In the genomic region with DNA sequence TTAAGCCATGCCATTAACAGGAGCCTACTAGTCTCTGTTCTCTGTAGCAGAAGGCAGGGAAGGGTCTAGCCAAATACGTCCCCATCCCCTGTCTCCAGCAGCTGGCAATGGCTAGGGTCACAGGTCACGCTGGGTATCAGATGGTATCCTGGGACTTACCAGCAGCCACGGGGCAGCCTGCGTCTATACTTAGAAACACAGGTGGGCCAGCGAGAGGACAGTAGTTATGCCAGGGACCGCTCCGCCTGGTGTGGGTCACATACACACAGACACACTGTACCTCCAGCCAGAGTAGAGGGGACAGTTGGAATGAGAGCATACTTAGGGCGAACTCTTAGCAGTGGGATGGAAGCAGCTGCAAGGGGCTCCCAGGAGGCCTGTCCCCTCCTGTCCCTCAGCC, we compare ENCODE assay signal across 11 mouse cellular contexts.
DNase-seq lines count a peak whose midpoint lies in the region; ATAC-seq and TF ChIP-seq lines count a peak whose summit lies in the region.
"Had no signal": no experiment of that assay in that cellular context is flagged by ENCODE, and none has a peak within 500 bp of the region (broad histone marks: within the 10 kb centered on the region; RNA-seq: fewer than 3 reads in every experiment).

No protein-coding gene starts in this region.

- 67% methylated on average over 8 of the region's 8 CpGs for WGBS in heart, embryonic 15.5 days
- WGBS in midbrain, embryonic 13.5 days, result 84% methylated on average over 8 of the region's 8 CpGs
- 88% methylated on average over 8 of the region's 8 CpGs for WGBS in midbrain, postnatal 0 days
- WGBS in intestine, embryonic 16.5 days, result 82% methylated on average over 8 of the region's 8 CpGs
- 77% methylated on average over 8 of the region's 8 CpGs for WGBS in stomach, embryonic 15.5 days

- H3K9me3 ChIP-seq in heart, embryonic 15.5 days (replicated peaks), result no peaks in the 10 kb centered on the region
- no peaks in the 10 kb centered on the region for H3K9me3 ChIP-seq in midbrain, embryonic 13.5 days
- no peaks in the 10 kb centered on the region for H3K9me3 ChIP-seq in midbrain, postnatal 0 days (ENCODE audit: low read length)
- H3K9me3 ChIP-seq in intestine, embryonic 16.5 days (ENCODE audit: control insufficient read depth, low read length), result no peaks in the 10 kb centered on the region
- no peaks in the 10 kb centered on the region for H3K9me3 ChIP-seq in stomach, embryonic 15.5 days

- no peak for DNase-seq in heart, adult 18-20 months
- no peak for DNase-seq in midbrain, postnatal 0 days (ENCODE audit: low spot score)
- no peak for DNase-seq in right cerebral cortex, postnatal 10 days (ENCODE audit: low spot score in 2 of 2)
- DNase-seq in left cerebral cortex, postnatal 36 days (ENCODE audit: low spot score in 2 of 2), result no peak
- DNase-seq: right cerebral cortex, postnatal 14 days; thymus, postnatal 25 days had no signal

- peak overlapping the region; percentile 89 for H3K27ac ChIP-seq in heart, embryonic 15.5 days
- peak overlapping the region; percentile 17; the same call in 1 of the 2 replicates for H3K27ac ChIP-seq in midbrain, embryonic 13.5 days
- no peak overlapping the region for H3K27ac ChIP-seq in midbrain, postnatal 0 days (ENCODE audit: low read depth, low read length)
- peak overlapping the region; percentile 49; the same call in 1 of the 2 replicates for H3K27ac ChIP-seq in intestine, embryonic 16.5 days (ENCODE audit: low read length)
- peak overlapping the region; percentile 26 for H3K27ac ChIP-seq in stomach, embryonic 15.5 days

- ATAC-seq in heart, embryonic 15.5 days (replicated peaks; ENCODE audit: insufficient number of reproducible peaks, insufficient read depth, low FRiP score, low read depth), result no peak
- ATAC-seq in midbrain, embryonic 13.5 days, result 0 out of 2 replicates have a peak, but pooled peaks have one; percentile 30
- ATAC-seq in midbrain, postnatal 0 days (ENCODE audit: low FRiP score), result no peak
- ATAC-seq in intestine, embryonic 16.5 days, result no peak
- no peak for ATAC-seq in stomach, embryonic 15.5 days (ENCODE audit: insufficient read depth, low FRiP score, low read depth)
- ATAC-seq: CD4-positive, CD25-positive, alpha-beta regulatory T cell, adult 4 months had no signal

- H3K36me3 ChIP-seq in heart, embryonic 15.5 days, result no peaks in the 10 kb centered on the region
- H3K36me3 ChIP-seq in midbrain, embryonic 13.5 days, result no peaks in the 10 kb centered on the region
- no peaks in the 10 kb centered on the region for H3K36me3 ChIP-seq in midbrain, postnatal 0 days (ENCODE audit: insufficient read depth, low read length)
- H3K36me3 ChIP-seq in intestine, embryonic 16.5 days (ENCODE audit: control insufficient read depth, insufficient read depth, low read length), result no peaks in the 10 kb centered on the region
- 0 out of 2 replicates have a peak, but pooled peaks cover 3% of the 10 kb centered on the region for H3K36me3 ChIP-seq in stomach, embryonic 15.5 days

- no peak overlapping the region for H3K4me2 ChIP-seq in heart, embryonic 15.5 days
- H3K4me2 ChIP-seq in midbrain, embryonic 13.5 days (replicated peaks), result no peak overlapping the region
- H3K4me2 ChIP-seq in midbrain, postnatal 0 days (ENCODE audit: low read depth, low read length, poor library complexity, severe bottlenecking), result no peak overlapping the region
- H3K4me2 ChIP-seq in intestine, embryonic 16.5 days (ENCODE audit: low read depth, low read length), result no peak overlapping the region
- no peak overlapping the region for H3K4me2 ChIP-seq in stomach, embryonic 15.5 days

- intact Hi-C loops in left cerebral cortex, postnatal 36 days (cut with DNase I), result no loop called here

- H3K4me1 ChIP-seq in heart, embryonic 15.5 days (replicated peaks), result peaks cover 77% of the 10 kb centered on the region
- H3K4me1 ChIP-seq in midbrain, embryonic 13.5 days (replicated peaks), result peaks cover 36% of the 10 kb centered on the region
- peaks cover 17% of the 10 kb centered on the region for H3K4me1 ChIP-seq in midbrain, postnatal 0 days (ENCODE audit: insufficient read depth, low read length)
- H3K4me1 ChIP-seq in intestine, embryonic 16.5 days (ENCODE audit: control insufficient read depth, insufficient read depth, low read length), result peaks cover 19% of the 10 kb centered on the region; the same call in 1 of the 2 replicates
- peaks cover 7% of the 10 kb centered on the region for H3K4me1 ChIP-seq in stomach, embryonic 15.5 days

- H3K27me3 ChIP-seq in heart, embryonic 15.5 days, result no peaks in the 10 kb centered on the region
- no peaks in the 10 kb centered on the region for H3K27me3 ChIP-seq in midbrain, embryonic 13.5 days
- H3K27me3 ChIP-seq in midbrain, postnatal 0 days (ENCODE audit: insufficient read depth, low read length), result no peaks in the 10 kb centered on the region
- no peaks in the 10 kb centered on the region for H3K27me3 ChIP-seq in intestine, embryonic 16.5 days (replicated peaks; ENCODE audit: control insufficient read depth, insufficient read depth, low read length)
- no peaks in the 10 kb centered on the region for H3K27me3 ChIP-seq in stomach, embryonic 15.5 days (replicated peaks)

- TF ChIP-seq CTCF in midbrain, postnatal 0 days (IDR thresholded peaks at IDR 0.05), result no peak

- no peak overlapping the region for H3K4me3 ChIP-seq in heart, embryonic 15.5 days
- H3K4me3 ChIP-seq in midbrain, embryonic 13.5 days (replicated peaks), result no peak overlapping the region
- no peak overlapping the region for H3K4me3 ChIP-seq in midbrain, postnatal 0 days (ENCODE audit: low read depth, low read length)
- H3K4me3 ChIP-seq in intestine, embryonic 16.5 days (ENCODE audit: low read length), result no peak overlapping the region
- H3K4me3 ChIP-seq in stomach, embryonic 15.5 days (replicated peaks), result no peak overlapping the region

- no peak overlapping the region for H3K9ac ChIP-seq in heart, embryonic 15.5 days
- no peak overlapping the region for H3K9ac ChIP-seq in midbrain, embryonic 13.5 days (replicated peaks)
- H3K9ac ChIP-seq in midbrain, postnatal 0 days (replicated peaks; ENCODE audit: low read length, poor library complexity, severe bottlenecking), result no peak overlapping the region
- no peak overlapping the region for H3K9ac ChIP-seq in intestine, embryonic 16.5 days (ENCODE audit: low read depth, low read length)
- no peak overlapping the region for H3K9ac ChIP-seq in stomach, embryonic 15.5 days
